Mouse (Mus musculus): ENCODE data around the gene Gm17490. TPM values are rescaled to one million over a fixed set of nuclear protein-coding genes. Genes with fewer than 3 reads are reported as not detected.
A peak's percentile ranks its signal among the peaks of the same experiment; 100 is the strongest.

The Gm17490 gene
- total RNA-seq (2021), result not detected
- not detected in 2 replicates for polyA plus RNA-seq (2012; rRNA removed)
- long read RNA-seq, result 0 reads

- DNase-seq, result no peak
- Histone ChIP-seq H3K4me1 (ENCODE audit: control insufficient read depth, insufficient read depth, low read length) (no peaks in the 10 kb centered on the region), H3K79me2 (replicated peaks; ENCODE audit: control insufficient read depth, insufficient read depth, low read length) (no peaks in the 10 kb centered on the region), H3K27ac (no peak within 1 kb of the TSS), H3K9ac (ENCODE audit: low read depth, low read length) (no peak within 1 kb of the TSS), H3K27me3 (ENCODE audit: control insufficient read depth, insufficient read depth, low read length) (no peaks in the 10 kb centered on the region), H3K36me3 (ENCODE audit: control insufficient read depth, insufficient read depth, low read length) (no peaks in the 10 kb centered on the region), H3K4me3 (no peak within 1 kb of the TSS)
- TF ChIP-seq EP300 (IDR thresholded peaks at IDR 0.05; ENCODE audit: insufficient read depth, low read depth, low read length), result no peak
- TF ChIP-seq CTCF (IDR thresholded peaks at IDR 0.05), result no peak
- no peak for TF ChIP-seq POLR2A (IDR thresholded peaks at IDR 0.05; ENCODE audit: insufficient read depth, low read depth, low read length)
- 88% methylated on average over 5 of the region's 5 CpGs for WGBS
- intact Hi-C loops (cut with DNase I), result no loop called here
These were observed at the start of gene Gm17490 for GRCm38 (mm10) chr2:11625890-11626289. TSS of gene Gm17490 (minus strand) at chr2:11626264.

- H3K36me3 ChIP-seq (ENCODE audit: control insufficient read depth, insufficient read depth, low read length), result no peaks in the 10 kb centered on the region
- H3K27ac ChIP-seq, result no peak overlapping the region
- H3K27me3 ChIP-seq (ENCODE audit: control insufficient read depth, insufficient read depth, low read length), result no peaks in the 10 kb centered on the region
- no peak for DNase-seq
- WGBS, result 21% methylated on average over 3 of the region's 3 CpGs
- no peak for TF ChIP-seq POLR2A (IDR thresholded peaks at IDR 0.05; ENCODE audit: insufficient read depth, low read depth, low read length)
- peak; percentile 46 for TF ChIP-seq CTCF (IDR thresholded peaks at IDR 0.05)
- H3K79me2 ChIP-seq (replicated peaks; ENCODE audit: control insufficient read depth, insufficient read depth, low read length), result no peaks in the 10 kb centered on the region
- intact Hi-C loops (cut with DNase I), result no loop called here
- no peak overlapping the region for H3K4me3 ChIP-seq
- H3K9ac ChIP-seq (ENCODE audit: low read depth, low read length), result no peak overlapping the region
- no peaks in the 10 kb centered on the region for H3K4me1 ChIP-seq (ENCODE audit: control insufficient read depth, insufficient read depth, low read length)
These were observed 46.1 kb upstream of the Gm17490 start for GRCm38 (mm10) chr2:11672144-11672543.

GRCm38 (mm10) chr2:11665326-11665725 lies 39.3 kb upstream of the Gm17490 start:
- H3K27ac ChIP-seq, result peak overlapping the region; percentile 27; the same call in 1 of the 2 replicates
- peaks cover 2% of the 10 kb centered on the region for H3K4me1 ChIP-seq (ENCODE audit: control insufficient read depth, insufficient read depth, low read length)
- no peaks in the 10 kb centered on the region for H3K79me2 ChIP-seq (replicated peaks; ENCODE audit: control insufficient read depth, insufficient read depth, low read length)
- DNase-seq, result peak in 1 of 2 experiments; percentile 26
- H3K4me3 ChIP-seq, result no peak overlapping the region
- H3K27me3 ChIP-seq (ENCODE audit: control insufficient read depth, insufficient read depth, low read length), result no peaks in the 10 kb centered on the region
- H3K9ac ChIP-seq (ENCODE audit: low read depth, low read length), result no peak overlapping the region
- TF ChIP-seq POLR2A (IDR thresholded peaks at IDR 0.05; ENCODE audit: insufficient read depth, low read depth, low read length), result no peak
- TF ChIP-seq EP300 (IDR thresholded peaks at IDR 0.05; ENCODE audit: insufficient read depth, low read depth, low read length), result no peak
- TF ChIP-seq CTCF (IDR thresholded peaks at IDR 0.05), result no peak
- 65% methylated on average over 3 of the region's 3 CpGs for WGBS
- H3K36me3 ChIP-seq (ENCODE audit: control insufficient read depth, insufficient read depth, low read length), result no peaks in the 10 kb centered on the region
- intact Hi-C loops (cut with DNase I), result loop anchor here (2.0 kb wide), 2 partner anchors 21 to 63 kb away; no protein-coding TSS in a partner anchor

GRCm38 (mm10) chr2:11664806-11665205 lies 38.7 kb upstream of the Gm17490 start:
- no peak for DNase-seq
- Histone ChIP-seq H3K4me1 (ENCODE audit: control insufficient read depth, insufficient read depth, low read length) (peaks cover 2% of the 10 kb centered on the region), H3K79me2 (replicated peaks; ENCODE audit: control insufficient read depth, insufficient read depth, low read length) (no peaks in the 10 kb centered on the region), H3K27me3 (ENCODE audit: control insufficient read depth, insufficient read depth, low read length) (no peaks in the 10 kb centered on the region), H3K9ac (ENCODE audit: low read depth, low read length) (no peak overlapping the region), H3K27ac (peak overlapping the region; percentile 54), H3K36me3 (ENCODE audit: control insufficient read depth, insufficient read depth, low read length) (no peaks in the 10 kb centered on the region), H3K4me3 (no peak overlapping the region)
- 63% methylated on average over 4 of the region's 4 CpGs for WGBS
- TF ChIP-seq CTCF (IDR thresholded peaks at IDR 0.05) (no peak), EP300 (IDR thresholded peaks at IDR 0.05; ENCODE audit: insufficient read depth, low read depth, low read length) (no peak), POLR2A (IDR thresholded peaks at IDR 0.05; ENCODE audit: insufficient read depth, low read depth, low read length) (no peak)
- intact Hi-C loops (cut with DNase I), result loop anchor here (2.0 to 5.0 kb wide), 3 partner anchors 22 to 207 kb away; no protein-coding TSS in a partner anchor

- H3K27me3 ChIP-seq (ENCODE audit: control insufficient read depth, insufficient read depth, low read length), result no peaks in the 10 kb centered on the region
- peak overlapping the region; percentile 30; the same call in 1 of the 2 replicates for H3K4me3 ChIP-seq
- H3K79me2 ChIP-seq (replicated peaks; ENCODE audit: control insufficient read depth, insufficient read depth, low read length), result no peaks in the 10 kb centered on the region
- WGBS, result 34% methylated on average over 6 of the region's 6 CpGs
- H3K27ac ChIP-seq, result peak overlapping the region; percentile 54
- H3K4me1 ChIP-seq (ENCODE audit: control insufficient read depth, insufficient read depth, low read length), result peaks cover 2% of the 10 kb centered on the region
- no peak overlapping the region for H3K9ac ChIP-seq (ENCODE audit: low read depth, low read length)
- H3K36me3 ChIP-seq (ENCODE audit: control insufficient read depth, insufficient read depth, low read length), result no peaks in the 10 kb centered on the region
- TF ChIP-seq POLR2A (IDR thresholded peaks at IDR 0.05; ENCODE audit: insufficient read depth, low read depth, low read length), result no peak
- no peak for TF ChIP-seq EP300 (IDR thresholded peaks at IDR 0.05; ENCODE audit: insufficient read depth, low read depth, low read length)
- no peak; the same call in 1 of the 2 replicates for TF ChIP-seq CTCF (IDR thresholded peaks at IDR 0.05)
- peak in 1 of 2 experiments; percentile 56 for DNase-seq
- intact Hi-C loops (cut with DNase I), result loop anchor here (2.0 to 5.0 kb wide), 3 partner anchors 22 to 208 kb away; no protein-coding TSS in a partner anchor
These were observed 38.3 kb upstream of the Gm17490 start for GRCm38 (mm10) chr2:11664367-11664766.

- 3% methylated on average over 10 of the region's 10 CpGs for WGBS
- Histone ChIP-seq H3K36me3 (ENCODE audit: control insufficient read depth, insufficient read depth, low read length) (no peaks in the 10 kb centered on the region), H3K4me3 (peak overlapping the region; percentile 30; the same call in 1 of the 2 replicates), H3K4me1 (ENCODE audit: control insufficient read depth, insufficient read depth, low read length) (peaks cover 2% of the 10 kb centered on the region), H3K27ac (peak overlapping the region; percentile 54), H3K9ac (ENCODE audit: low read depth, low read length) (no peak overlapping the region; the same call in 1 of the 2 replicates), H3K27me3 (ENCODE audit: control insufficient read depth, insufficient read depth, low read length) (no peaks in the 10 kb centered on the region), H3K79me2 (replicated peaks; ENCODE audit: control insufficient read depth, insufficient read depth, low read length) (no peaks in the 10 kb centered on the region)
- intact Hi-C loops (cut with DNase I), result loop anchor here (2.0 to 5.0 kb wide), 3 partner anchors 23 to 208 kb away; no protein-coding TSS in a partner anchor
- peak; percentile 79 to 83 for DNase-seq
- TF ChIP-seq EP300 (IDR thresholded peaks at IDR 0.05; ENCODE audit: insufficient read depth, low read depth, low read length), result peak; percentile 70
- no peak for TF ChIP-seq POLR2A (IDR thresholded peaks at IDR 0.05; ENCODE audit: insufficient read depth, low read depth, low read length)
- peak; percentile 81 for TF ChIP-seq CTCF (IDR thresholded peaks at IDR 0.05)
These were observed 37.9 kb upstream of the Gm17490 start for GRCm38 (mm10) chr2:11663961-11664360.
